Mouse (Mus musculus) forebrain, embryonic 12.5 days (tissue): ENCODE results near the gene Ninj2. TPM values are rescaled to one million over a fixed set of nuclear protein-coding genes. Genes with fewer than 3 reads are reported as not detected.

Source experiments
- ATAC-seq: fragments of 200-750 bp; cut with Nextera tagmentation; 2 replicates; pipeline ENCODE4 v1.8.0; 2017; ENCODE audit warnings: moderate TSS enrichment; ENCODE audit not compliant: low FRiP score
- H3K27ac ChIP-seq: fragments of 300-500 bp; sonication (generic); 2 replicates; pipeline ENCODE4 v1.5.1; 2016; ENCODE audit warnings: mild to moderate bottlenecking
- H3K27me3 ChIP-seq: fragments of 300-500 bp; sonication (generic); 2 replicates; pipeline ENCODE4 v1.6.1; 2016; ENCODE audit warnings: mild to moderate bottlenecking
- H3K36me3 ChIP-seq: fragments of 300-500 bp; sonication (generic); replicated peaks from 2 replicates; pipeline ENCODE4 v1.6.1; 2016; ENCODE audit warnings: mild to moderate bottlenecking
- H3K4me1 ChIP-seq: fragments of 300-500 bp; sonication (generic); 2 replicates; pipeline ENCODE4 v1.6.1; 2016
- H3K4me2 ChIP-seq: fragments of 300-500 bp; sonication (generic); 2 replicates; pipeline ENCODE4 v1.6.1; 2016; ENCODE audit warnings: mild to moderate bottlenecking, moderate library complexity
- H3K4me3 ChIP-seq: fragments of 300-500 bp; sonication (generic); replicated peaks from 2 replicates; pipeline ENCODE4 v1.5.1; 2016; ENCODE audit warnings: mild to moderate bottlenecking
- H3K9ac ChIP-seq: fragments of 300-500 bp; sonication (generic); 2 replicates; pipeline ENCODE4 v1.6.1; 2016; ENCODE audit warnings: mild to moderate bottlenecking
- H3K9me3 ChIP-seq: fragments of 300-500 bp; sonication (generic); 2 replicates; pipeline ENCODE4 v1.6.1; 2016
- WGBS: fragments of 180-500 bp; shearing (Covaris S2); methylation state at CpG from one replicate; pipeline ENCODE4 v1.1.7; 2016; 5-methylcytosine and 5-hydroxymethylcytosine counted together
- polyA plus RNA-seq: library from polyadenylated mRNA; unstranded; fragments of >200 nt; fragmentation: Nextera tagmentation; extraction: Ambion mirVana; gene quantifications from 2 replicates; pipeline ENCODE4 v1.2.1, GENCODE M21; 2016

The Ninj2 gene
- polyA plus RNA-seq, 1 experiment from 2014 or later: not detected

- no peak overlapping the region for H3K4me3 ChIP-seq
These were observed 81.0 kb downstream of the Ninj2 start for GRCm38 (mm10) chr6:120174028-120174601.

GRCm38 (mm10) chr6:120174602-120175115 lies 81.5 kb downstream of the Ninj2 start:
- Histone ChIP-seq H3K27me3 (no peaks in the 10 kb centered on the region), H3K4me3 (no peak overlapping the region), H3K9me3 (no peaks in the 10 kb centered on the region), H3K4me1 (no peaks in the 10 kb centered on the region), H3K36me3 (no peaks in the 10 kb centered on the region), H3K4me2 (no peak overlapping the region), H3K27ac (no peak overlapping the region; the same call in 1 of the 2 replicates), H3K9ac (no peak overlapping the region)
- ATAC-seq: no peak
- 78% methylated on average over 7 of the region's 7 CpGs for WGBS

More at GRCm38 (mm10) chr6:120174028-120174601, 81.0 kb downstream of the Ninj2 start:
- Histone ChIP-seq H3K4me1 (no peaks in the 10 kb centered on the region), H3K27ac (peak overlapping the region; percentile 6; the same call in 1 of the 2 replicates), H3K4me2 (no peak overlapping the region), H3K36me3 (no peaks in the 10 kb centered on the region), H3K27me3 (no peaks in the 10 kb centered on the region), H3K9ac (no peak overlapping the region), H3K9me3 (no peaks in the 10 kb centered on the region)
- 84% methylated on average over 6 of the region's 6 CpGs for WGBS
- ATAC-seq: no peak

- Histone ChIP-seq H3K9ac (no peak overlapping the region), H3K27ac (no peak overlapping the region), H3K4me3 (no peak overlapping the region), H3K36me3 (no peaks in the 10 kb centered on the region), H3K27me3 (no peaks in the 10 kb centered on the region), H3K4me1 (no peaks in the 10 kb centered on the region), H3K9me3 (no peaks in the 10 kb centered on the region), H3K4me2 (no peak overlapping the region)
- WGBS: 92% methylated on average over 4 of the region's 4 CpGs
- no peak for ATAC-seq
These were observed 82.5 kb downstream of the Ninj2 start for GRCm38 (mm10) chr6:120175650-120176049.

- Histone ChIP-seq H3K9me3 (no peaks in the 10 kb centered on the region), H3K4me2 (no peak overlapping the region), H3K9ac (no peak overlapping the region), H3K27ac (no peak overlapping the region), H3K36me3 (no peaks in the 10 kb centered on the region), H3K27me3 (no peaks in the 10 kb centered on the region), H3K4me1 (no peaks in the 10 kb centered on the region), H3K4me3 (no peak overlapping the region)
- no peak for ATAC-seq
- 92% methylated on average over 6 of the region's 6 CpGs for WGBS
These were observed 86.0 kb downstream of the Ninj2 start for GRCm38 (mm10) chr6:120179044-120179755.

- H3K27me3 ChIP-seq: no peaks in the 10 kb centered on the region
- no peak overlapping the region for H3K4me3 ChIP-seq
- no peaks in the 10 kb centered on the region for H3K36me3 ChIP-seq
- no peak overlapping the region for H3K27ac ChIP-seq
- no peak overlapping the region for H3K9ac ChIP-seq
- no peaks in the 10 kb centered on the region for H3K9me3 ChIP-seq
- H3K4me2 ChIP-seq: no peak overlapping the region
- H3K4me1 ChIP-seq: no peaks in the 10 kb centered on the region
- no peak for ATAC-seq
- WGBS: 83% methylated on average over 8 of the region's 8 CpGs
These were observed 86.6 kb downstream of the Ninj2 start for GRCm38 (mm10) chr6:120179756-120180206.

GRCm38 (mm10) chr6:120180492-120180891 lies 87.3 kb downstream of the Ninj2 start:
- no peak overlapping the region for H3K9ac ChIP-seq
- 75% methylated on average over 4 of the region's 4 CpGs for WGBS
- H3K27ac ChIP-seq: no peak overlapping the region
- no peaks in the 10 kb centered on the region for H3K27me3 ChIP-seq
- no peak overlapping the region for H3K4me2 ChIP-seq
- no peaks in the 10 kb centered on the region for H3K9me3 ChIP-seq
- no peaks in the 10 kb centered on the region for H3K36me3 ChIP-seq
- no peak overlapping the region for H3K4me3 ChIP-seq
- H3K4me1 ChIP-seq: no peaks in the 10 kb centered on the region
- no peak for ATAC-seq

- Histone ChIP-seq H3K4me1 (no peaks in the 10 kb centered on the region), H3K27ac (no peak overlapping the region), H3K27me3 (peaks cover 4% of the 10 kb centered on the region; the same call in 1 of the 2 replicates), H3K4me2 (no peak overlapping the region), H3K9ac (no peak overlapping the region), H3K36me3 (no peaks in the 10 kb centered on the region), H3K9me3 (no peaks in the 10 kb centered on the region), H3K4me3 (no peak overlapping the region)
- WGBS: 91% methylated on average over 5 of the region's 5 CpGs
- no peak for ATAC-seq
These were observed 89.0 kb downstream of the Ninj2 start for GRCm38 (mm10) chr6:120182160-120182559.

- Histone ChIP-seq H3K27ac (no peak overlapping the region), H3K4me3 (no peak overlapping the region), H3K36me3 (no peaks in the 10 kb centered on the region), H3K9ac (no peak overlapping the region), H3K9me3 (no peaks in the 10 kb centered on the region), H3K4me2 (no peak overlapping the region), H3K27me3 (peaks cover 4% of the 10 kb centered on the region; the same call in 1 of the 2 replicates), H3K4me1 (peaks cover 15% of the 10 kb centered on the region)
- WGBS: 92% methylated on average over 4 of the region's 4 CpGs
- ATAC-seq: no peak
These were observed 90.6 kb downstream of the Ninj2 start for GRCm38 (mm10) chr6:120183771-120184170.

GRCm38 (mm10) chr6:120185012-120185730 lies 92.0 kb downstream of the Ninj2 start:
- H3K4me3 ChIP-seq: no peak overlapping the region
- H3K9ac ChIP-seq: no peak overlapping the region
- H3K36me3 ChIP-seq: no peaks in the 10 kb centered on the region
- 91% methylated on average over 12 of the region's 12 CpGs for WGBS
- no peak overlapping the region for H3K27ac ChIP-seq
- ATAC-seq: no peak
- peaks cover 16% of the 10 kb centered on the region for H3K4me1 ChIP-seq
- no peaks in the 10 kb centered on the region for H3K9me3 ChIP-seq
- no peak overlapping the region for H3K4me2 ChIP-seq
- H3K27me3 ChIP-seq: peaks cover 11% of the 10 kb centered on the region; the same call in 1 of the 2 replicates

- Histone ChIP-seq H3K4me2 (no peak overlapping the region), H3K36me3 (no peaks in the 10 kb centered on the region), H3K9me3 (no peaks in the 10 kb centered on the region), H3K4me1 (peaks cover 16% of the 10 kb centered on the region), H3K27me3 (peaks cover 11% of the 10 kb centered on the region; the same call in 1 of the 2 replicates), H3K4me3 (no peak overlapping the region), H3K27ac (no peak overlapping the region), H3K9ac (no peak overlapping the region)
- ATAC-seq: no peak
- 51% methylated on average over 7 of the region's 7 CpGs for WGBS
These were observed 92.6 kb downstream of the Ninj2 start for GRCm38 (mm10) chr6:120185756-120186155.

GRCm38 (mm10) chr6:120186594-120186993 lies 93.4 kb downstream of the Ninj2 start:
- no peak overlapping the region for H3K4me3 ChIP-seq
- no peak overlapping the region for H3K27ac ChIP-seq
- WGBS: 75% methylated on average over 3 of the region's 3 CpGs
- no peak for ATAC-seq
- H3K4me2 ChIP-seq: no peak overlapping the region
- peaks cover 20% of the 10 kb centered on the region for H3K4me1 ChIP-seq
- no peaks in the 10 kb centered on the region for H3K36me3 ChIP-seq
- peaks cover 11% of the 10 kb centered on the region; the same call in 1 of the 2 replicates for H3K27me3 ChIP-seq
- no peak overlapping the region for H3K9ac ChIP-seq
- H3K9me3 ChIP-seq: no peaks in the 10 kb centered on the region

GRCm38 (mm10) chr6:120187587-120188176 lies 94.5 kb downstream of the Ninj2 start:
- no peaks in the 10 kb centered on the region for H3K9me3 ChIP-seq
- WGBS: 15% methylated on average over 18 of the region's 18 CpGs
- H3K27me3 ChIP-seq: peaks cover 11% of the 10 kb centered on the region; the same call in 1 of the 2 replicates
- ATAC-seq: peak; percentile 20; the same call in 1 of the 2 replicates
- H3K9ac ChIP-seq: 0 out of 2 replicates have a peak overlapping the region, but pooled peaks have one; percentile 7
- H3K4me3 ChIP-seq: peak overlapping the region; percentile 14; the same call in 1 of the 2 replicates
- peak overlapping the region; percentile 41; the same call in 1 of the 2 replicates for H3K4me2 ChIP-seq
- H3K4me1 ChIP-seq: peaks cover 30% of the 10 kb centered on the region
- no peaks in the 10 kb centered on the region for H3K36me3 ChIP-seq
- no peak overlapping the region for H3K27ac ChIP-seq
